Mouse (Mus musculus) stomach, embryonic 16.5 days (tissue): ENCODE measurements at regions not wholly inside any gene's neighbourhood (a gene's known extent, or its start where the extent isn't known, plus 50 kb on each side); places are given as distances from the start of the nearest gene placed in this dataset.
"Not testable (repeated sequence)": the region's sequence is repeated elsewhere in the genome, so short reads cannot be mapped to it uniquely, and the experiment has no call there.

ENCODE experiments used
- ATAC-seq: fragments of 200-750 bp; cut with Nextera tagmentation; 2 replicates; pipeline ENCODE4 v1.8.0; 2017; ENCODE audit warnings: moderate number of reproducible peaks, moderate TSS enrichment; ENCODE audit not compliant: insufficient read depth, low FRiP score
- H3K27ac ChIP-seq: fragments of 300-500 bp; sonication (generic); 2 replicates; pipeline ENCODE4 v1.5.1; 2014; ENCODE audit warnings: low read length
- H3K27me3 ChIP-seq: fragments of 300-500 bp; sonication (generic); 2 replicates; pipeline ENCODE4 v1.6.1; 2014; ENCODE audit warnings: low read length, control low read depth, mixed read lengths; ENCODE audit not compliant: control insufficient read depth, insufficient read depth
- H3K36me3 ChIP-seq: fragments of 300-500 bp; sonication (generic); 2 replicates; pipeline ENCODE4 v1.6.1; 2014; ENCODE audit warnings: low read length; ENCODE audit not compliant: control insufficient read depth, insufficient read depth
- H3K4me1 ChIP-seq: fragments of 300-500 bp; sonication (generic); 2 replicates; pipeline ENCODE4 v1.6.1; 2014; ENCODE audit warnings: low read length, control low read depth, mixed read lengths; ENCODE audit not compliant: control insufficient read depth, insufficient read depth
- H3K4me2 ChIP-seq: fragments of 300-500 bp; sonication (generic); 2 replicates; pipeline ENCODE4 v1.6.1; 2014; ENCODE audit warnings: low read depth, low read length, mixed read lengths
- H3K4me3 ChIP-seq: fragments of 300-500 bp; sonication (generic); replicated peaks from 2 replicates; pipeline ENCODE4 v1.5.1; 2014; ENCODE audit warnings: mild to moderate bottlenecking, low read length
- H3K9ac ChIP-seq: fragments of 300-500 bp; sonication (generic); 2 replicates; pipeline ENCODE4 v1.6.1; 2014; ENCODE audit warnings: low read length
- H3K9me3 ChIP-seq: fragments of 300-500 bp; sonication (generic); replicated peaks from 2 replicates; pipeline ENCODE4 v1.6.1; 2016; ENCODE audit warnings: low read length, control low read depth; ENCODE audit not compliant: control insufficient read depth
- WGBS: fragments of 180-500 bp; shearing (Covaris S2); extraction: QIAGEN DNeasy Blood & Tissue Kit; methylation state at CpG from one replicate; pipeline ENCODE4 v1.1.7; 2014; 5-methylcytosine and 5-hydroxymethylcytosine counted together

DNA sequence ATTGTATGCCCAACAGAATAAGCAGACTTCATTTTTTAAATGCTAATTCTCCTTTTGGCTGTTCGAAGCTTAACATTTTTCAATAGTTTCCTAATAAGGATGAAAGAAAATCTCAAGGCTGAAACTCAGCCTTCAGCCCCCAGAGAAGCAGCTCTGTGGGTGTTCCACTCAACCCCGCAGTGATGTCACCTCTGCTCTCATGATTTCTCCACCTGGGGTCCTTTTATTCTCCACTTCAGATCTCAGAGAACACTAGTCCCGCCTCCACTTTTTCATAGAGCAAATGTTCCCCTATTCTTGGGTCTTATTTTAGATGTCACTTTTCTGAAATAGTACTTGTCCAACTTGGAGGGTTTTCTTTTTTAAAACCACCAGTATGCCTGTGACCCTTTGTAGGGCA lies 567.3 kb downstream of the Cntn3 start:
- ATAC-seq, result no peak
- no peak overlapping the region for H3K4me2 ChIP-seq
- H3K9me3 ChIP-seq, result no peaks in the 10 kb centered on the region
- H3K4me1 ChIP-seq, result no peaks in the 10 kb centered on the region
- no peaks in the 10 kb centered on the region for H3K27me3 ChIP-seq
- WGBS, result 60% methylated on average over 3 of the region's 3 CpGs
- no peaks in the 10 kb centered on the region for H3K36me3 ChIP-seq
- no peak overlapping the region for H3K4me3 ChIP-seq
- no peak overlapping the region for H3K27ac ChIP-seq
- no peak overlapping the region for H3K9ac ChIP-seq

DNA sequence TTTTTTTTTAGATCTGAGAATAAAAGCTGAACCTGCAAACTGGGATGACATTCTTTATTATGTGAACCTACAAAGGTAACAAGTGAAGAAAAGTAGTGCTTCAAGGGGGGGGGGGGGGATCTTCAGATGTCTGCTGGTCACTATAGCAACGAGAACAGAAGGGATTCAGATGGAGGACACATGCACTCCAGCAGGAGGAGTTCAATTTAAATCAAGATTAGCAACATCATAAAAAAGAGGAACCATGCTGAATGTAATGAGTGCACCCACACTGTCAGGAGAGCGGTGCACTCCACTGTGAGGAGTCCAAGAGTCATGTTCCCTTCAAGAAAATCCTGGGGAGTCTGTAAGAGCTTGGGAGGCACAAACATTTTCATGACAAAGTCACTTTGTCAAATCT lies 574.7 kb downstream of the Cntn3 start:
- no peaks in the 10 kb centered on the region for H3K36me3 ChIP-seq
- no peaks in the 10 kb centered on the region for H3K9me3 ChIP-seq
- no peak for ATAC-seq
- no peak overlapping the region for H3K4me3 ChIP-seq
- 73% methylated on average over 2 of the region's 2 CpGs for WGBS
- H3K9ac ChIP-seq, result no peak overlapping the region
- no peaks in the 10 kb centered on the region for H3K27me3 ChIP-seq
- H3K27ac ChIP-seq, result no peak overlapping the region
- H3K4me2 ChIP-seq, result no peak overlapping the region
- H3K4me1 ChIP-seq, result no peaks in the 10 kb centered on the region

DNA sequence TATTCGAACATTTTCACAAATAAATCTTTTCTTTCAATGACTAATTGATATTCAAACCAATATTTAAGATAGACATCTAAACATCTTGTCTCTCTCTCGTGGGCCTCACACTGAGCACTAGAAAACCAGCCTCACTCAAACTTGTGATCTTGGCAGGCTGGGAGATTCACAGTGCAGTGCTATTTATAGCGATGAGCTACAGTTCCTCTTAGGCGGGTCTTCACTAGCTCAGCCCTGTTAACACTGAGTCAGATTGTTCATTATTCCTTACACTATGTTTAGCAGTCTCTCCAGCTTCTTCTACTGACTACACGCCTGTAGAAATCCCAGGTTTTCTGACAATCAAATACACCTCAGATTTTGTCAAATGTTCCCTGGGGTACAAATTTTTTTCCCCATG lies 575.3 kb downstream of the Cntn3 start:
- WGBS, result 58% methylated on average over 5 of the region's 5 CpGs
- no peaks in the 10 kb centered on the region for H3K9me3 ChIP-seq
- no peak for ATAC-seq

DNA sequence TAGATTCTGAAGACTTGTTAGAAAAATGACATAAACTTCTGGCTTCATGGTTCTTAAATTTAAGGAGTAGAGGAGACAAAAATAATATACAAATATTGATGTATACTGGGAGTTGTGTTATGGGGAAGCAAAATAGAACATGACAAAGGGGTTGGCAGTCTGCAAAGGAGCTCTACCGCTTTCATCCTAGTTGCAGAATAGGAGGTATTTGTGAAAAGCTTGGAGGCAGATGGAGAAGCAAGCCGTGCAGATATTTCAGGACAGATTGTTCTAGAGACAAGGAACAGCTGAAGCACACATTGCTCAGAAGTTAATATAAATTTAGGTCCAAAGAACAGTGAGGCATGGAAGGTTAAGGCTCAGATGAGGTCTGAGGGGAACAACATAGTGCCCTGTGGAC lies 580.1 kb downstream of the Cntn3 start:
- no peak overlapping the region for H3K9ac ChIP-seq
- H3K4me2 ChIP-seq, result no peak overlapping the region
- H3K4me3 ChIP-seq, result no peak overlapping the region
- H3K36me3 ChIP-seq, result no peaks in the 10 kb centered on the region
- H3K27ac ChIP-seq, result no peak overlapping the region
- H3K27me3 ChIP-seq, result no peaks in the 10 kb centered on the region
- no peaks in the 10 kb centered on the region for H3K4me1 ChIP-seq
- no peak for ATAC-seq
- H3K9me3 ChIP-seq, result no peaks in the 10 kb centered on the region
- WGBS, result 89% methylated on average over 2 of the region's 2 CpGs

More for the DNA sequence above, 575.3 kb downstream of the Cntn3 start:
- no peak overlapping the region for H3K9ac ChIP-seq
- no peak overlapping the region for H3K27ac ChIP-seq
- no peaks in the 10 kb centered on the region for H3K36me3 ChIP-seq
- H3K27me3 ChIP-seq, result no peaks in the 10 kb centered on the region
- H3K4me3 ChIP-seq, result no peak overlapping the region
- no peak overlapping the region for H3K4me2 ChIP-seq
- H3K4me1 ChIP-seq, result no peaks in the 10 kb centered on the region

DNA sequence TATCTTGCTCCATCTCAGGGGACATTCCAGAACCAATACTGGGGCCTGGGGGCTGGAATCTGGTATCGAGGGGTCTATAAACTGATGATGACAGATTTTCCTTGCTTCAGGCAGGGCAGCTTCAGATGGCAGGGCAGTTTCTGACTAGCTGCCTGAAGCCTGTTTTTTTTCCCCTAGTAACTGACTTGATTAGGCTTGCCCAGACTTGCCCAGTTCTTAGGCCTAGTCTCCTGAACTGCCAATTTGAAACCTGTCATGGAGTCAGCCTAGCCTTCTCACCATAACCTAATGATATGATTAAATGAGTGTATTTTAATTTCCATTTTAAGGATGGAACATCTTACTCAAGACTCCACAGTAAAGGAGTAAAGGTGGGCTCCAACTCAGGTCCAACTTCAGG lies 591.2 kb downstream of the Cntn3 start:
- H3K9me3 ChIP-seq, result no peaks in the 10 kb centered on the region
- ATAC-seq, result no peak
- H3K4me3 ChIP-seq, result no peak overlapping the region
- H3K4me1 ChIP-seq, result no peaks in the 10 kb centered on the region
- H3K27me3 ChIP-seq, result no peaks in the 10 kb centered on the region
- H3K27ac ChIP-seq, result no peak overlapping the region
- no peak overlapping the region for H3K9ac ChIP-seq
- no peaks in the 10 kb centered on the region for H3K36me3 ChIP-seq
- no peak overlapping the region for H3K4me2 ChIP-seq
- WGBS, result 69% methylated on average over 1 of the region's 1 CpGs

DNA sequence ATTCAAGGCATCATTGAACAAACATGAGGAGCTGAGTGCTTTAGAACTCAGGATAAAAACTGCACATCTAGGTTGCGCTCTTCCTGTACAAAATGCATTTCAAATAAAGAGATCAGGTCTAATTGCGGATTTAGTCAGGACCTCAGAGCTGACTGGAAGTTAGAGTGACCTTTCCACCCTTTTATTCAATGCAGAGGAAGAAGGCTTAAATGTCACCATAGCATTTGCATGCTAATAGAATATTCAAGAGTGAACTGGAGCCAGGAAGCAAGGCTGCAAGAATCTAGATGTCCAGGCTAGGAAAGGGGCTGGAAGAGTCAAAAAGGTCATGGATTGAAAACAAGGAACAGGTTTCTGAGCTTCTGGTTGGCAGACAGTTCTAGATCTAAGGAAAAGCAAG lies 593.7 kb downstream of the Cntn3 start:
- WGBS, result 76% methylated on average over 2 of the region's 2 CpGs
- H3K4me1 ChIP-seq, result no peaks in the 10 kb centered on the region

DNA sequence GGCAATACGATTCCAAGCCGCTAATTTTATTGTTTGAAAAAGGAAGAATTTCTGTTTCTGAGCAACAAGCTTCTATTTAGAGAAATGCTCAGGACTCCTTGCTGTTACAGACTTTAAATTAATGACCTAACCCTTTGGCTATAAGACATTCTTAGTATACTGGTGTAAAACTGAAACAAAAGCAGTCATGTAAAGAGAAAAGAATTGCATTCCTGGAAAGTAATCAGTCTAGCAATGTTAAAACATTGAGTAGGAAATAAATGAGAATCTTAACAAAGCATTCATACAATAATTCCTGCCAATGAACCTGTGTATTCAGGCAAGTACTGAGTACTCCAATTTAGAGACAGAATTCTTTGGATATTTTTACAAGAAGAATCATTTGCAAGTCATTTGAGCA lies 587.2 kb upstream of the Pdzrn3 start:
- H3K9ac ChIP-seq, result no peak overlapping the region
- H3K4me3 ChIP-seq, result no peak overlapping the region
- H3K27me3 ChIP-seq, result no peaks in the 10 kb centered on the region
- ATAC-seq, result no peak
- H3K36me3 ChIP-seq, result no peaks in the 10 kb centered on the region
- no peak overlapping the region for H3K4me2 ChIP-seq
- H3K4me1 ChIP-seq, result no peaks in the 10 kb centered on the region
- no peak overlapping the region for H3K27ac ChIP-seq
- WGBS, result 85% methylated on average over 2 of the region's 2 CpGs
- H3K9me3 ChIP-seq, result no peaks in the 10 kb centered on the region

More for the DNA sequence above, 593.7 kb downstream of the Cntn3 start:
- Histone ChIP-seq H3K4me3 (no peak overlapping the region), H3K9ac (no peak overlapping the region), H3K36me3 (no peaks in the 10 kb centered on the region), H3K9me3 (no peaks in the 10 kb centered on the region), H3K27me3 (no peaks in the 10 kb centered on the region), H3K27ac (no peak overlapping the region), H3K4me2 (no peak overlapping the region)
- no peak for ATAC-seq

DNA sequence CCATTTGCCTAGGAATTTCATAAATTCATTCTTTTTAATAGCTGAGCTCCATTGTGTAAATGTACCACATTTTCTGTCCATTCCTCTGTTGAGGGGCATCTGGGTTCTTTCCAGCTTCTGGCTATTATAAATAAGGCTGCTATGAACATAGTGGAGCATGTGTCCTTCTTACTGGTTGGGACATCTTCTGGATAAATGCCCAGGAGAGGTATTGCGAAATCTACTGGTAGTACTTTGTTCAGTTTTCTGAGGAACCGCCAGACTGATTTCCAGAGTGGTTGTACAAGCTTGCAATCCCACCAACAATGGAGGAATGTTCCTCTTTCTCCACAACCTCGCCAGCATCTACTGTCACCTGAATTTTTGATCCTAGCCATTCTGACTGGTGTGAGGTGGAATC lies 583.8 kb upstream of the Pdzrn3 start:
- H3K9me3 ChIP-seq, H3K4me2 ChIP-seq, H3K9ac ChIP-seq, H3K36me3 ChIP-seq, H3K27ac ChIP-seq, H3K4me1 ChIP-seq, H3K4me3 ChIP-seq, ATAC-seq, H3K27me3 ChIP-seq: not testable (repeated sequence)
- WGBS, result 83% methylated on average over 3 of the region's 3 CpGs

DNA sequence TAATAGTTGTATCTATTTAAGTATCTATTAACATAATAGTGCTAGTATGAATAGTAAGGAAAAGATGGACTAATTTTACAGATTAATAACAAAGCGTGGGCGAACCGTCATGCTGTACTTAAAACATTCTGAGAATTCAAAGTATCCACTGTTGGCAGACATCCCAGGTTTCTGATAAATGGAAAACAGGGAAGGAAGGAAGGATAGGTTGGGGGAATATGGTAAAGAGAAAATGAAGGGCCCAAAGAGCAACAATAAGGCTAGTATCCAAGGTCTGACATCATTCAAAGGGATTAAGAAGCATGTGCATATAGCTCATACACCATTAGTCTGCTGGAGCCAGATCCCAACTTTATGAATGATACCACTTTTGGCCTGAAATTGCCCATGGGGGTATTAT lies 572.0 kb upstream of the Pdzrn3 start:
- no peak for ATAC-seq
- Histone ChIP-seq H3K27ac (no peak overlapping the region), H3K36me3 (no peaks in the 10 kb centered on the region), H3K4me3 (no peak overlapping the region), H3K4me1 (no peaks in the 10 kb centered on the region), H3K9ac (no peak overlapping the region), H3K9me3 (no peaks in the 10 kb centered on the region), H3K27me3 (no peaks in the 10 kb centered on the region), H3K4me2 (no peak overlapping the region)
- 40% methylated on average over 3 of the region's 3 CpGs for WGBS

DNA sequence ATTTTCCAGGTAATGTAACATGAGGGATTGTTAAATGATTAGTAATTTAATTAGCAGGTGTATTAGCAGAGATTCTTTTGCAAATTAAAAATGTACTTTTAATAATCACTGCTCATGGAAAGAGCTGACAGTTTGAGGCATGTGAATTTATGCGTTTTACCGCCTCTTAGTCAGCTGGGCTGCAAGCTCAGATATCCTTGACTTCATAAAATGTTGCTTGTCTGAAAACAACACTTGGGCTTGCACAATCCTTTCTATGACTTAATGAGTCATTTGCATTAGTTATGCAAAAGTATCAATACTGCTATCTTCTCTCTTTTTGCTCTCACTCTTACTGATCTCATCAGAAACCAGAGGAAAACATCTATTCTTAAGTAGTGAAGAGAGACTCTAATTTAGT lies 571.3 kb upstream of the Pdzrn3 start:
- Histone ChIP-seq H3K9ac (no peak overlapping the region), H3K9me3 (no peaks in the 10 kb centered on the region), H3K4me2 (no peak overlapping the region), H3K27me3 (no peaks in the 10 kb centered on the region), H3K4me3 (no peak overlapping the region), H3K36me3 (no peaks in the 10 kb centered on the region), H3K27ac (no peak overlapping the region), H3K4me1 (no peaks in the 10 kb centered on the region)
- WGBS, result 91% methylated on average over 2 of the region's 2 CpGs
- no peak for ATAC-seq
